Mouse (Mus musculus): Measurements from ENCODE around the gene Cdh24.
"Not testable (repeated sequence)": the region's sequence is repeated elsewhere in the genome, so short reads cannot be mapped to it uniquely, and the experiment has no call there.

Gene Cdh24

DNA sequence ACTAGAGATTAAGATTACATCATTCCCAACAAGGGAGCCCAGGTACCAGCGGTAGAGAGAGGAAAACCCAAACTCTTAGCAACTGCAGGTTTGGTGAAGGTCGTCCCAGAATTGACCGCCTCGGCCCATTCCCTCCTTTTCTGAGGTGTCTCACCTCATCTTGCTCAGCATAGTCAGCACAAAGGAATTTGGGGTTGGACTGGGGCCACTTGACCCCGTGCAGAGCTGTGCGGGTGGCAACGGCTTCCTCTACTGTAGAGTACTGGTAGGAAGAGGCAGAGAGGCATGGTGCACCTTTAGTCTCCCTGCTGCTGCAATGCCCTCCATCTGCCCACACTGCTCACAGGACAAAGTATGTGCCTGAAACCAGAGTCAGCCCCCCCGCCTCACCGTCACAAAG lies 3.1 kb upstream of the Cdh24 start:
- ATAC-seq (ENCODE audit: insufficient number of reproducible peaks, low FRiP score, low TSS enrichment) = no peak

DNA sequence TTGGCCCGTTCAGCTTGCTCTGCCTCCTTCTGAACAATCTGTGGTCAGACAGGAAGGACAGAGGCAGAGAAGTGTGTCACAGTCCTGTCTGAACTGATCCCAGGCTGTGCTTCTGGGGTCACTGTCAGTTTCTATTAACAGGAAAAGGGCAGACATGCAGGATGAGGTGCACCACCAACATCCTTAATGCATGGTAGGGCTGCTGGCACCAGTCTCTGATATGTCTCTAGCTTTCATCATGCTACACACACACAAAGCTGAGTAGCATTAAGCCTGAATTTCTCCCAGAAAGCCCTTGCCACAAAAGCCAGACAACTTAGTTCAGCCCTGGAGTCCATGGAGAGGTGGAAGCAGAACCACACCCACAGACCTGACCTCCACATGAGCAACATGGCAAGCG lies 1.8 kb upstream of the Cdh24 start:
- no peak for ATAC-seq (ENCODE audit: insufficient number of reproducible peaks, low FRiP score, low TSS enrichment)

DNA sequence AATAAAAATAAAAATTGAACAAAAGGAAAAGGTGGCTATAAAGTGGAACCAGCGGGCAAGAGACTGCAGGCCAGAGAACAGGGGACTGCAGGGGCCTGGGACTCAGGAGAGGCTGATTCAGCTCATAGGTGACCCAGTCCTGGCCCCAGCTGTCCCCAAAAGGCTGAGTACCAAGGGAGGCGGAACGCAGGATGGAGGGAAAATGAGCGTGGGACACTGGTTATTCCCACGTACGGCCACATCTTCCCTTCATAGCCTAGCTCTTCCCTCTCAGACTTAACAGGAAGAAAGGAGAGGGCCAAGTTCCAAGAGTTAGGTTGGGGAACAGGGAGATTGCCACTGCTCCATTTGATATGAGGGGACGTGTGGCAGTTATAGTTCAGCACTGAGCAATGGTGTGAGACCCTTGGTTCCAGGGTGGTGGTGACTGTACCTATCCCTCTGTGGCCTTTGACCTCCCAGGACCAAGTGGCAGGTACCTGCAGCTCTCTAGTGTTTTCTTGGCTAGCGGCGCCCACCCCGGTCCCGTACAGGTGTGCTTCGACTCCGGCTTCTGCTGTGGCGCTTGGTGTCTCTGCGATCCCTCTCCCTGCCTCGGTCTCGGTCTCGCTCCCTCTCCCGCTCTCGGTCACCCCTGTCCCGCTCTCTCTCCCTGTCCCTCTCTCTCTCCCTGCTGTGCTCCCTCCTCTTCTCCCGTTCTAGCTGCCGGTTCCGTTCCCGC lies 1.2 kb upstream of the Cdh24 start:
- ATAC-seq (ENCODE audit: insufficient number of reproducible peaks, low FRiP score, low TSS enrichment) = no peak

DNA sequence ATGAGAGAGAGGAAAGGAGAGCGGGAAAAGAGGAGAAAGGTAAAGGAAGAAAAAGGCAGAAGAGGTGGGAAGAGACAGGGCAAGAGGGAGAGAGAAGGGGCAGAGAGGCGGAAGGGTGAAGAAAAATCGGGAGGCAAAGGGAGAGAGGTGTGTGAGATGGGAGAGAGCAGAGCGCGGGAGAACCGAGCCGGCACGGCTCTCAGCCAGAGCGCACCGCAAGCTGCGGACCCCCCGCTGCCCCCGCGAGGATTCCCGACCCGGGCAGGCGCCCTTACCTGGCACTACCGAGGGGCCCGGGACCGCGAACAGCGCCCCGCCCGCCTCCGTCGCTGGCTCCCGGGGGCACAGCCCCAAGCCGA lies 239 bp downstream of the Cdh24 start, which contains the start of gene Gm17606:
Gene Gm17606 (plus strand): TSS at position 7 of the 359 bp plus-strand sequence.
- no peak for ATAC-seq (ENCODE audit: insufficient number of reproducible peaks, low FRiP score, low TSS enrichment)

DNA sequence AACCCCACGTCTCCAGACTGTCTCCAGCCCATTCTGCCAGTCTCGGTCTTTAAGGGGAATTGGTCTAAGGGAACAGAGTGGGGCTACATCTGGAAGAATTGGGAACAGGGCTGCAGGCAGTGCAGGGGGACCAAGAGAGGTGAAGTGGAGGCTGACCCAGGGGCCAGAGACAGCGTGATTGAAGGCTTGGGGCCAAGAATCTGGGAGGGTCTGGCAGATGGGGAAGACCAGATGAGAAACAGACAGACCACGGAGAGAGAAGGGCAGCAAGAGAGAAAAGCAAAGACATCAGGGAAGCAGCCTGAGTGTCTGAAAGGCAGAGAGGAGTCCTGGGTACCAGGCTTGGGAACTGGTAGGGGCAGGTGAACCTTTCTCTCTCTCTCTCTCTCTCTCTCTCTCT lies 1.0 kb downstream of the Cdh24 start:
- no peak for ATAC-seq (ENCODE audit: insufficient number of reproducible peaks, low FRiP score, low TSS enrichment)

DNA sequence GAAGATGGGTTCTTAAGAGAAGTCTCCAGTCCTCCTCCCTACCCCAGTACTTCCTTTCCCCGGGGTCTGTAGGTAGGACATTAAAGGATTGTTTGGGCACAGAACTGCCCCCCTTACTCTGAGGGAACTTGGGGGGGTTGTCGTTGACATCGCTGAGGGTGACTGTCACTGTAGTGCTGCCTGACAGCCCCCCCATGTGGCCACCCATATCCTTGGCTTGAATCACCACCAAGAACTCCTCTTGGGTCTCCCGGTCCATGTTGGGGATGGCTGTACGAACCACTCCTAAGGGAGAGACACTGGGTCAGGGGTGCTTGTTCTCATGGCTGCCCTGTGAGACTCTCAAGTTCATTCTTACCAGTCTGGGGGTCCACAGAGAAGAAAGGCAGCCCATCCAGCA lies 3.0 kb downstream of the Cdh24 start:
- no peak for ATAC-seq (ENCODE audit: insufficient number of reproducible peaks, low FRiP score, low TSS enrichment)

DNA sequence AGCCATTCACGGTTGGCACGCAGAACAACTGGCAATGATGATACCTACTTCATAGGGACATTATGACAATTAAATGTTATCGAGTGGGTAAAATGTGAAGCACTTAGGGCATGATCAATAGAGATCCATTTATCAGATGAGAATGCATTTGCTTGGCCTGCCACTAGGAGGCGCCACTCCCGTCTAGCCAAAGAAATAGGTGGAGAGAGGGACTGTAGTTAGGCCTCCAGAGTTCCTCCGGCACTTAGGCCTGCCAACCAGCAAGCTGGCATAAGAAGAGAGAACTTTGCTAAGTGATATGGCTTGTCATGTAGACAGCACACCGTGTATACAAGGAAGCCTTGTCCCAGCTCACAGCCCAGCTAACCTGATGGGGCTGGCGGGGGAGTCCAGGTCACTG lies 4.2 kb downstream of the Cdh24 start:
- no peak for ATAC-seq (ENCODE audit: insufficient number of reproducible peaks, low FRiP score, low TSS enrichment)

DNA sequence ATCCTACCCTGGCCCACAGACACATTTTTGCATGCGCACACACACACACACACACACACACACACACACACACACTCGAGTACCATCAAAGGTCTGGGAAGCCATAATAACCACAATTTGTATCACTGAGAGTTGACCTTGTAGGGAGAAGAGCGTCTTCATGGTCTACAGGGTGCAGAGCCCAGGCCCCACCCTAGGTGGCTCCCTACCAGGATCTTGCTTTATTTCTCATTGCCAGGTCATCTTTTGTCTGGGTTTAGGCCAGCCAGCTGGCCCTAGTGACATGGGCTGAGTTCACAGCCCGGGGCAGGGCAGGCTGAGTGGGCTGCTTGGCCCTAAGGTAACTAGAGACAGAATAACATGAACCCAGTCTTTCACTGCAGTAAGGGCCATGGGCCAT lies 7.0 kb downstream of the Cdh24 start:
- no peak for ATAC-seq (ENCODE audit: insufficient number of reproducible peaks, low FRiP score, low TSS enrichment)

DNA sequence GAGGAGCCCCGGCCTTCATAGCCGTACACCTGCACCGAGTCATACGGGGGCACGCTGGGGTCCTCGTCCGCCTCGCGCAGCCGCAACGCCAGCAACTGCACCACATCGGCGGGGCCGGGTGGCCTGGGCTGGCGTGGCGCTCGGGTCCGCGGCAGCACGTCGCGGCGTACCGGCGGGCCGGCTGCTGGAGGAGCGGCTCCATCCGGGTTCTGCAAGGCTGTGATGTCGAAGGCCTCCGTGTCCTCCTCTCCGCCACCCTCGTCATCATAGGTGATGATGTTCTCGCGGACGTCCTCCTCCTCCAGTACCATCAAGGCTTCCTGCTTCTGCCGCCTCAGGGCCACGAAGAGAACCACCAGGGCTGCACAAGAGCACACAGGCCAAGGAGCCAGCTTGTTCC lies 8.9 kb downstream of the Cdh24 start:
- no peak for ATAC-seq (ENCODE audit: insufficient number of reproducible peaks, low FRiP score, low TSS enrichment)

DNA sequence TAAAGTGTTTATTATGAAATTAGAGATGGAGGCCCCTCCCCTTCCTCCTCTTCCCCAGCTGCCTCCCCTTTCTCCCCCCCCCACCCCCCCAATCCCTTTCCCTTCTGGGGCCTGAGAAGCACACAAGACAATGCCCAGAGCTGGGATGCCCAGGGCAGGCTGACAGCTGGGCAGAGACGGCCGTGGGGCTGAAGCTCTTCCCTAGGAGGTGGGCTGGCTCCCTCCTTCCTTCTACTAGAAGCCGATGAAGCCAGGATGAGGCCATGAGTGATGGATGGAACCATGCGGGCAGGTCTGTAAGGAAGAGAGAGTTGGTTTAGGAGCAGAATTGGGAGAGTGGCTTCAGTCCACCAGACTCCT lies 9.9 kb downstream of the Cdh24 start:
- ATAC-seq (ENCODE audit: insufficient number of reproducible peaks, low FRiP score, low TSS enrichment) = no peak

DNA sequence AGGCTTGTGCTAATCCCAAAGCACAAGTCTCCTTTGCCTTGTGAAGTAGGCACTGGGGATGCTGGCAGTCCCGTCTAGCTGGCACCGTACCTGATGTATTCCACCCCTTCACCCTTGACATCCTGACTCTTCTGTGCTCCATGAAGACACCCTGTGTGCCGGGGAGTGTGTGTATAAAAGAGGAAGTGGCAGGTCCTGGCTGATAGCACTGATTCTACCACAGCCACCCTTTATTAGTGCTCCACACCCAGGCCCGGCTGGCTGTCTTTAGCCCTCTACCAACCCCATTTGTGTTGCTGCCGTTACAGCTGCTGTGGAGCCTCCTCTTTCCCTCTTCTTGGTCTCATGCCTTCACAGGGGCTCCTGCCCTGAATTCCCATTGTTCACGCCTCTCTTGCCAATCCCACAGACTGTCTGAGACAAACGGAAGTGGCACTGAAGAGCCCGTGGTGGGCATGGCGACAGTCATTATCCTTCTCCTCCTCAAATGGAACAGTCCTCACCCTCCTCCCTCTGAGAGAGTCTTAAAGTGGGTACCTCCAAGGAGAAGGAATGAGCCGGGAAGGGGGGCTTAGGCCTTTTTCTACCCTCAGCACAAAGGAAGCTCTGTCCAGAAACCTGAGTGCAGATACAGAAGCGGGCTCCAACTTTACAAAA lies 10.5 kb downstream of the Cdh24 start:
- no peak for ATAC-seq (ENCODE audit: insufficient number of reproducible peaks, low FRiP score, low TSS enrichment)

DNA sequence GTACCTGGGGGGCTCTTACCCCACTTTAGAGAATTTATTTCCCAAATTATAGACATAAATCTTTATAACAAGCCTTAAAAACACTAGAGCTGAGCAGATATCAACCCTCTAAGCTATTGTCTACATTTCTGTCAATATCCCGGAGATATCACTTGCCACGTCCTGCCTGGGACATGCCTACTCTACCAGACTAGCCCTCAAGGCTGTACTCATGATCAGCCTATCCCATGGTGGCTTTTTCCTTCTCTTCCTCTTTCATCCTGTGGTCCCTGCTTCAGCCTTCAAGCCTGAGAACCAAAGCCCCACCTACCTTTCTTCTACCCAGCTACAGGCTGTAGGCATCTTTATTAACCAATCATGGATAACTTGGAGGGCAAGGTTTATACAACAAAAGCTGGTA lies 11.4 kb downstream of the Cdh24 start:
- no peak for ATAC-seq (ENCODE audit: insufficient number of reproducible peaks, low FRiP score, low TSS enrichment)

DNA sequence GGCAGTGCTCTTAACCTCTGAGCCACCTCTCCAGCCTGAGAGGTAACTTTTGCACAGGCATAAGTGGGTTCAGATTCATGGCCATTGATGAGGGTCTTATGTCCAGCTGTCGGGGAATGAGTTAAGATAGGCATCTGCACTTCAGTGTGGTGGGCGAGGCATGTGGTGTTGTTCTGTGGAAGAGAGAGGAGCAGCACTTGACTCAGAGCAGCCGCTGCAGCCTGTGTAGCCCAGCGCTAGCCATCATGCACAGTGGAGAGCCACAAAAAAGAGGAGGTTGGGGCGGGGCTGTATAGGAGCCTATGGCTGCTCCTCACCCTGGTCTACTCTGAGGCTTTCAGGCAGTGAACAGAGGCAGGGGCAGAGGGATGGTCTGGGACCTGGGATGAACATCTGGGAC lies 13.1 kb downstream of the Cdh24 start:
- ATAC-seq (ENCODE audit: insufficient number of reproducible peaks, low FRiP score, low TSS enrichment) = no peak

DNA sequence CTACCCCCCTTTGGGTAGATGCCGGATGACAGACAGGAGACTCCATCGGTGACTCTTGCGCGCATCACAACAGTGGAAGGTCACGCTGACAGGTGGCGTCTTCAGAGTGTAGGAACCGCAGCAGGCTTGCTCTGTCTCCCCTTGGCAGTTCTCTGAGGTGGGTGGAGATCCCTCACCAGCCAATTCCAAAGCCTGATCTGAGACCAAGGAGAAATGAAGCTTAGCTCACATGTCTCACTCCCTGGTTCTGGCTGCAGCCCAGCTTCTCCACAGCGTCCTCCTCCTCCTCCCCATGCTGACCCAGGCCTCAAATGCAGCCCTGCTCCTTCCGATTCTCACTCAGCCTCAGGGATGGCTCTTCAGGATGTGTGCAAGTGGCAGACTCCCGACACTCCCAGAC lies 16.2 kb downstream of the Cdh24 start:
- no peak for ATAC-seq (ENCODE audit: insufficient number of reproducible peaks, low FRiP score, low TSS enrichment)

DNA sequence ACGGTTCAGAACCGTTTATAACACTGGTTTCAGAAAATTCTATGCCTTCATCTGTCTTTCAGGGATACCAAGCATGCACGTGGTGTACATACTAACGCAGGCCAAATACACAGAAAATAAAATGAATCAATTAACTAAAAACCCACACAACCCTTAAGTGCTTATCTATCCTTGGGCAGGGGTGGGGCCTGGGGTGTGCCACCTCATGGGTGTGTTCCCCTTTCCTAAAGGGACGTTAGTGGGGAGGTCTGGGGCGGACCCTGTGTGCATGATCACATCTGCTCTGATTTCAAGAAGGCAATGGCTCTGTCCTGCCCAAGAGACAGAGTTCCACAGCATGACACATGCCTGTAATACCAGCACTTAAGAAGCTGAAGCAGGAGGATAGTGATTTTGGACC lies 17.8 kb downstream of the Cdh24 start:
- no peak for ATAC-seq (ENCODE audit: insufficient number of reproducible peaks, low FRiP score, low TSS enrichment)

DNA sequence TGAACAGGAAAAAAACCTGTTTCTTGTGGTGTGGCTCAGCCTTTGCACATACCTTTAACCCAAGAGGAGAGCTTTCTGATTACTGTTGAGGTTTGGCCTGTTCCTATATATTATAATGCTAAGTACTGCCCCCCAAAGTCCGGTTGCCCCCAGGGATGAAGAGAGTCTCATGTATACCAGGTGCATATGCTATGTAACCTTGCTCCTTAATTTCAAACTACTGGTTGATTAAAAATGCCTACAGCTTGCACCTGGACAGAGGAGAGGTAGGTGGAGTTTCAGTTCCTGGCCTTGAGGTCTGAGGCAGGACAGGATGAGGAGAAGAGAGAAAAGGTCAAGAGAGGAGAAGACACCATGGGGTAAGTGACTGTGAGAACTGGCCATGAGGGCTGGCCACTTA lies 20.0 kb downstream of the Cdh24 start, which contains the start of gene Psmb11:
Gene Psmb11 (plus strand): TSS at position 301 of the 400 bp plus-strand sequence.
- no peak for ATAC-seq (ENCODE audit: insufficient number of reproducible peaks, low FRiP score, low TSS enrichment)

DNA sequence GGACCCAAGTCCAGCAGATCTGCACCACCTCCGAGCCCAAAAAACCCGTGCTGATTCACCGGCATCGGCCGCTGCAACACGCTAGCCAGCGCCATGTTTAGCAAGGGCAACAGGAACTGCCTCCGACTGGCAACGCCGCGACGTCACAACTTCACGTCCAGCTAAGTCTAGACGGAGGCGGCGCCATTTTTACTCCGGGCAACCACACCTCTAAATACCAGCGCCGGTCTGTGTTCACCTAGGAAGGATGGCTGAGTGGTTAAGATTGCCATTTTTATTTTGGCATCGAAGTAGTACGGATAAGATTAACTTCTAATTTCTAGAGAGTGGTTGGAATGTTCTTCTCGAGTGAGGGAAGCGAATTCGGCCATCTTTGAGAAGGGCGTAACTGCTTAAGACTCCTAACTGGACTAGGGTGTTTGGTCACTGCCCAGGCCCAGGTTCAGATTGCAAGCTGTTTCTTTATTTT lies 23.2 kb downstream of the Cdh24 start, which contains the start of gene Psmb5:
Gene Psmb5 (minus strand): TSS at position 126 of the 469 bp plus-strand sequence.
- peak; percentile 82 for ATAC-seq (ENCODE audit: insufficient number of reproducible peaks, low FRiP score, low TSS enrichment)

DNA sequence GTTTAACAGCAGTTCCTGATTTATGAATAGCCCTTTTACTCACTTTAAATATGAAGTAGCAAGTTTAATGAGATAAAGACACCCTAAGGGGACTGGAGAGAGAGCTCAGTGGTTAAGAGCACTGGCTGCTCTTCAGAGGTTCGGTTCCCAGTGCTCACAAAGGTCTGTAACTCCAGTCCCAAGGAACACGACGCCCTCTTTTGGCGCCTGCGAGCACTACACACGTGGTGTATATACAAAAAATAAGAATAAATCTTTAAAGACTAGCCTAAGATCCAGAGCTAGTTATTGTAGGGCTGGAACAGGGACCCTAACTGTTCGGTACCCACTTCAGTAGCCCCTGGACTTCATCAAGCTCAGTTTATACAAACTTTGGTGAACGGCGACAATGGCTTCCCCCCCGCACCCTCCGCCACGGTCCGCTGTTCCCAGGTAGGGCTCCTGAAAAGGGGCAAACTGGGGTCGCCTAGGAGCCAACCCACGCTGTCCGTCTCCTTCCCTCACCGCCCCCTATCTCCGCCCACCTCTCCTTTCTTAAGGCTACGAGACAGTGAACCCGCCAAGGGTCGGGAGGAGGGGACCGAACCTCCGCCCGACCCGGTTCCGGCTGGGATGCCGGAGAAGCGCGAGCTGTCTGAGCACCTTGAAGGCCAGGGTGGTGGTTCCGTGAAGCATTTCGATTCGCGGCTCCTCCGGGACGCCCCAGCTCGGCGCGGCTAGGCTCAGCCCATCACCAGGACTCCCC lies 23.8 kb downstream of the Cdh24 start:
- peak; percentile 27; the same call in 1 of the 2 replicates for ATAC-seq (ENCODE audit: insufficient number of reproducible peaks, low FRiP score, low TSS enrichment)

DNA sequence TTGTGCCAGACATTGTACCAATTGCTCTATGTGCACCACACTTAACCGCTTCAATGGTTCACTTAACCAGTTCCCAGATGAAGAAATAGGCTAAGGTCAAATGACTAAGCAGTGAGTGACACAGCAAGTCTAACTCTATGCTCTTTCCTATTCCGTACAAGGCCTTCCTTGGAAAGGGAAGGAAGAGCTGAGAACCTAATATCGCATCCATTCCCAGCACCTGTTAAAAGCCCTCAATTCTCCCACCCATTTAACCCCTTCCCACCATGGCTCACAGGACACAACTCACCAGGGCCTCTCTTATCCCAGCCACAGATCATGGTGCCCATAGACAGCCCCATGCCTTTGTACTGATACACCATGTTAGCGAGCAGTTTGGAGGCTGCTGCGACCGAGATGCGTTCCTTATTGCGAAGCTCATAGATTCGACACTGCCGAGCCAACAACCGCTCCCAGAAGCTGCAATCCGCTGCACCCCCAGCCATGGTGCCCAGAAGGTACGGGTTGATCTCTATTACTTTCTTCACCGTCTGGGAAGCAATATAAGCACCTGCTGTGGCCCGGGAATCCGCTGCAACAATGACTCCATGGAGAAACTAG lies 24.8 kb downstream of the Cdh24 start:
- ATAC-seq (ENCODE audit: insufficient number of reproducible peaks, low FRiP score, low TSS enrichment) = no peak

DNA sequence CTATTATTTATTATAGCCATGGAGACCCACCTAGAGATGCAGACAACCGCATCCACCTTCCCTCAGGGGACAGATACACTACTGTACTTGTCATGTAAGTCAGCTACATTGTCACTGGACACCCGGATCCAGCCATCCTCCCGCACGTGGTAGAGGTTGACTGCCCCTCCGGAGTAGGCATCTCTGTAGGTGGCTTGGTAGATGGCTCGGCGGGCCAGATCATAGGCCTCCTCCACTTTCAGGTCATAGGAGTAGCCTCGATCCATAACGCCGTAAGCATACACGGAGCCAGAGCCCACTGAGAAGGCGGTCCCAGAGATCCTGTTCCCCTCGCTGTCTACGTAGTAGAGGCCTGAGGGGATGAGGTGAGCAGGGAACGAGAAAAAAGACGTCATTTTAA lies 27.0 kb downstream of the Cdh24 start:
- ATAC-seq (ENCODE audit: insufficient number of reproducible peaks, low FRiP score, low TSS enrichment) = not testable (repeated sequence)

DNA sequence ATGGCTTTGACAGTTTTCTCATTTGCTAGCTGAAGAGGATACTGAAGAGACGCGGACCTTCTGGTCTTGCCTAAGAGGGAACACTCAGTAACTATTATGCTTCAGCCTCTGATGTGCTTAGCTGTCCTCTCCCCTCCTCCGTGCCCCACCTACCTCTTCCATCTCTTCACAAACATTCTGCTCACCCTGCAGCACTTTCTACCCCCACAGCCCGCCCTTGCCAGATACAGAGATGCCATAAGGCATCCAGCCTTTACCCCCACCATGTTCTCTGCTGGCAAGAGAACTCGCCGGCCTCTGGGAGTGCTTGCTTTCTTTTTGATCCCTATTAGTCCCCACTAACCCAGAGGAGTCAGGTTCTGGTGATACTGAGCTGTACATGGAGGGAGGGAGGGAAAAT lies 30.5 kb downstream of the Cdh24 start:
- no peak for ATAC-seq (ENCODE audit: insufficient number of reproducible peaks, low FRiP score, low TSS enrichment)

All from cerebellum, adult (tissue).